Mouse (Mus musculus): ENCODE measurements at regions not wholly inside any gene's neighbourhood (a gene's known extent, or its start where the extent isn't known, plus 50 kb on each side); places are given as distances from the start of the nearest gene placed in this dataset.

DNA sequence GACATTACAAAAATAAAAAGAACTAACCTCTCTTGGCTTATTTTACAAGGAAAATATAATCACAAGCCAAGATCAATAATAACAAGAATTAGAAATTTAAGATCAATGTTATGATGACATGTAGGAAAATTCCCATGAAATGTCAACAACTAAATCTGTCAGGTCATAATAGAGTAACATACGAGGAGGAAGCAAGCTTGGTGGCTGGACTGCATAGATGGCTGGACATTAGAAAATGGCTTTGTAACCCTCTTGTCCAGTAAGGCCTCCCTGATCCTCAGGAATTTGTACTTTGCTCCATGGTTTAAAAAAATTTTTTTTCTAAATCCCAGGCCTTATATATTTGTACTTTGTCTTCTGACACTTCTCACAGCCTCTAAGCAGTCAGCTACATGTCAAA, 132.7 kb upstream of the Aoah start:
- H3K4me2 ChIP-seq (replicated peaks): no peak overlapping the region
- DNase-seq (ENCODE audit: low spot score): no peak
- no peaks in the 10 kb centered on the region for H3K4me1 ChIP-seq (replicated peaks; ENCODE audit: control insufficient read depth, insufficient read depth, low read length)
- no peak for ATAC-seq (ENCODE audit: low FRiP score)
- no peak overlapping the region for H3K9ac ChIP-seq
- H3K36me3 ChIP-seq (replicated peaks; ENCODE audit: control insufficient read depth, insufficient read depth): no peaks in the 10 kb centered on the region
- H3K4me3 ChIP-seq (replicated peaks; ENCODE audit: low read length): no peak overlapping the region
- no peaks in the 10 kb centered on the region for H3K27me3 ChIP-seq (ENCODE audit: control insufficient read depth, insufficient read depth, low read length)
- H3K9me3 ChIP-seq (ENCODE audit: control insufficient read depth, low read length): no peaks in the 10 kb centered on the region
- H3K27ac ChIP-seq: no peak overlapping the region
- WGBS: 87% methylated on average over 1 of the region's 1 CpGs

DNA sequence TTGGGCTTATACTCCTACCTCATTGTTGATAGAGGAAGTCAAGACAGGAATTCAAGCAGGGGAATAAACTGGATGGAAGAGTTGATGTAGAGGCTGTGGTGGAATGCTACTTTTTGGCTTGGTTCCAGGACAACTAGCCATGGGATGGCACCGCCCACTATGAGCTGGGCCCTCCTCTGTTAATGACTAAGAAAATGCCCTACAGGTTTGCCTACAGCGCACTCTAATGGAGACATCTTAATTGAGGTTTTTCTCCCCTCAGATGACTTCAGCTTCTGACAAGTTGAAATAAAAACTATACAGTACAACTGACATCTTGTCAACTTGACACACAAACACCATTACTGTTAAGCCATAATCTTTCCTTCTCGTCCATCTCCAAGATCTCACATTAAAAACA, 115.2 kb upstream of the Aoah start:
- ATAC-seq (ENCODE audit: low FRiP score): no peak
- Histone ChIP-seq H3K36me3 (replicated peaks; ENCODE audit: control insufficient read depth, insufficient read depth) (no peaks in the 10 kb centered on the region), H3K27me3 (ENCODE audit: control insufficient read depth, insufficient read depth, low read length) (no peaks in the 10 kb centered on the region), H3K9me3 (ENCODE audit: control insufficient read depth, low read length) (no peaks in the 10 kb centered on the region), H3K4me1 (replicated peaks; ENCODE audit: control insufficient read depth, insufficient read depth, low read length) (no peaks in the 10 kb centered on the region), H3K4me3 (replicated peaks; ENCODE audit: low read length) (no peak overlapping the region), H3K27ac (no peak overlapping the region), H3K4me2 (replicated peaks) (no peak overlapping the region), H3K9ac (no peak overlapping the region)
- no peak for DNase-seq (ENCODE audit: low spot score)
- 84% methylated on average over 3 of the region's 3 CpGs for WGBS

DNA sequence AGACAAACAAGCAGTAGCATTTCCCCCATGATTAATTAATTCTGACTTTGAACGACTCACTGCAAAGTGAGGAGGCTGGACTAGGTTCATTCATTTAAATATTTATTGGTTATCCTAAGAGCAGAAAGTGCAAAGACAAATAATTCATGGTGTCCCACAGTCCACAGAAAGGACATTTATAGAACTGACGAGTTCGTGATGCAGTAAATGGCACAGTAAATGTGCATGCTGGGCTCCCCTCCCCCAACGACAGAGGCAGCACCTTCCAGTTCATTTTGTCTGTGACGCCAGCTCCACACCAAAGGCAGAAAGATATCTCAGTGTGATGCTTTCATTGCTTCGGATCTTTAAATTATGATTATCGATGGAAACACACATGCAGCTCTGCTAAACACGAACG, 107.0 kb upstream of the Aoah start:
- H3K9me3 ChIP-seq (ENCODE audit: control insufficient read depth, low read length): no peaks in the 10 kb centered on the region
- peak overlapping the region; percentile 43; the same call in 1 of the 2 replicates for H3K27ac ChIP-seq
- no peak overlapping the region for H3K4me3 ChIP-seq (replicated peaks; ENCODE audit: low read length)
- H3K27me3 ChIP-seq (ENCODE audit: control insufficient read depth, insufficient read depth, low read length): no peaks in the 10 kb centered on the region
- DNase-seq (ENCODE audit: low spot score) (peak; percentile 22), ATAC-seq (ENCODE audit: low FRiP score) (no peak)
- peak overlapping the region; percentile 25 for H3K4me2 ChIP-seq (replicated peaks)
- H3K36me3 ChIP-seq (replicated peaks; ENCODE audit: control insufficient read depth, insufficient read depth): no peaks in the 10 kb centered on the region
- 69% methylated on average over 9 of the region's 9 CpGs for WGBS
- no peak overlapping the region for H3K9ac ChIP-seq
- no peaks in the 10 kb centered on the region for H3K4me1 ChIP-seq (replicated peaks; ENCODE audit: control insufficient read depth, insufficient read depth, low read length)

DNA sequence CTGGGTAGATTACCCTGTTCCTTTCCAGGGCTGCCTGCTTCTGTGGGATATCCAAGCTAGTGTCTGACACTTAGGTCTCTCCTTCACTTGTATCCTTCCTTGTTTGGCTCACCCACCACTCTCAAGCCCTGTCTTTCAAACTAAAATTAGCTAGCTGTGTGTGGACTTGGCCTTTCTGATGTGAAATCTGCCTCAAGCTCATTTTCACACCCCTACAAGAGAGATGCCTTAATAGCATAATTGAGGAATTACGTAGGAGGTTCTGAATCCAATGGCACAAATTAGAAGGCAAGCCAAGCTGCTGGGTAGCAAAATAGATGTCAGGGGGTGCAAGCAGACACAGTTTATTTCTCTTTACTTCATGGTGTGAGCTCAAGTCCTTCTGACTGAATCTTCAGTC, 106.5 kb upstream of the Aoah start:
- WGBS: 95% methylated on average over 1 of the region's 1 CpGs
- Histone ChIP-seq H3K27ac (peak overlapping the region; percentile 43; the same call in 1 of the 2 replicates), H3K9ac (no peak overlapping the region), H3K4me1 (replicated peaks; ENCODE audit: control insufficient read depth, insufficient read depth, low read length) (no peaks in the 10 kb centered on the region), H3K4me2 (replicated peaks) (no peak overlapping the region), H3K36me3 (replicated peaks; ENCODE audit: control insufficient read depth, insufficient read depth) (no peaks in the 10 kb centered on the region), H3K9me3 (ENCODE audit: control insufficient read depth, low read length) (no peaks in the 10 kb centered on the region), H3K27me3 (ENCODE audit: control insufficient read depth, insufficient read depth, low read length) (no peaks in the 10 kb centered on the region), H3K4me3 (replicated peaks; ENCODE audit: low read length) (no peak overlapping the region)
- DNase-seq (ENCODE audit: low spot score): peak; percentile 10
- ATAC-seq (ENCODE audit: low FRiP score): no peak

- 83% methylated on average over 6 of the region's 6 CpGs for WGBS
- Histone ChIP-seq H3K4me3 (replicated peaks; ENCODE audit: low read length) (no peak overlapping the region), H3K9me3 (ENCODE audit: control insufficient read depth, low read length) (no peaks in the 10 kb centered on the region), H3K36me3 (replicated peaks; ENCODE audit: control insufficient read depth, insufficient read depth) (no peaks in the 10 kb centered on the region), H3K9ac (no peak overlapping the region), H3K4me1 (replicated peaks; ENCODE audit: control insufficient read depth, insufficient read depth, low read length) (no peaks in the 10 kb centered on the region), H3K27ac (no peak overlapping the region), H3K27me3 (ENCODE audit: control insufficient read depth, insufficient read depth, low read length) (no peaks in the 10 kb centered on the region), H3K4me2 (replicated peaks) (no peak overlapping the region)
- ATAC-seq (ENCODE audit: low FRiP score): no peak
- no peak for DNase-seq (ENCODE audit: low spot score)
These were observed 82.4 kb upstream of the Aoah start for GRCm38 (mm10) chr13:20711486-20711885.

DNA sequence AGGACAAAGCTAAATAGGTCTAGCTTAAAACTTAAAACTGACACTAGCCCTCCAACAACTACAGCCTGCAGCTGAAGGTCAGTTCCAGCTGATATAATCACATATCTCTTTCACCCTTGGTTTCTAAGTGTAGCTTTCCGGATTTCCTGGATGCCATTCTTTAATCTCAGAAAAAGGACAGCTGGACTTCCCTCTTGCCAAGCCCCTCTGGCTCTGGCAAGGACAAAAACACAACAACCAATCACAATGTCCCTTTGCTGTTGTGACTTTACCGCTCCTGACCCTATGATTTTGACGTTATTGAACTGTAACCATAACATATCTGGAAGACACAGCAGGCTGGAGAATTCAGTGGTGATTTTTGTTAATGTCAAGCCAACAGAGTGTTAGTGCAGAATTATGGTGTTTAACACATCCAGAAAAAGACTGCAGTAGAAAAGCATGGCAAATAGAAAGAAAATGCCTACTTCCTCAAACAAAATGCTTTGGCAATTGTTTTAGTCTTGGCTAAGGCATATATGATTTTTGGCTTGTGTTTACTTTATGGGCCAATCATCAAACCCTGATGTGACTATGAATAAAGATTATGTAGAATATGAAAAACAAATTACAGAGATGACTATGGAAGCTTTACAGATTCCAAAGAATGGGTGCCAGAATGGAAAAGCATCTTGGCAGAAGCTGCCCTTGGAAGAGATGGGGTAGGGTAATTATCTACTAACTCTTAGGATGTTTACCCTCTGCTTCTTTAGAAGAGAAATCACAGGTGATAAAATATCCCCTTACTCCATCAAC, 70.4 kb upstream of the Aoah start:
- ATAC-seq (ENCODE audit: low FRiP score): no peak
- no peak overlapping the region for H3K4me2 ChIP-seq (replicated peaks)
- H3K27me3 ChIP-seq (ENCODE audit: control insufficient read depth, insufficient read depth, low read length): no peaks in the 10 kb centered on the region
- H3K4me3 ChIP-seq (replicated peaks; ENCODE audit: low read length): no peak overlapping the region
- H3K9ac ChIP-seq: no peak overlapping the region
- H3K36me3 ChIP-seq (replicated peaks; ENCODE audit: control insufficient read depth, insufficient read depth): no peaks in the 10 kb centered on the region
- no peak for DNase-seq (ENCODE audit: low spot score)
- no peak overlapping the region for H3K27ac ChIP-seq
- 84% methylated on average over 3 of the region's 3 CpGs for WGBS
- H3K9me3 ChIP-seq (ENCODE audit: control insufficient read depth, low read length): no peaks in the 10 kb centered on the region
- H3K4me1 ChIP-seq (replicated peaks; ENCODE audit: control insufficient read depth, insufficient read depth, low read length): no peaks in the 10 kb centered on the region

GRCm38 (mm10) chr13:20724419-20724818, 69.5 kb upstream of the Aoah start:
- 88% methylated on average over 2 of the region's 2 CpGs for WGBS
- ATAC-seq (ENCODE audit: low FRiP score) (no peak), DNase-seq (ENCODE audit: low spot score) (no peak)
- H3K27me3 ChIP-seq (ENCODE audit: control insufficient read depth, insufficient read depth, low read length): no peaks in the 10 kb centered on the region
- no peak overlapping the region for H3K27ac ChIP-seq
- no peaks in the 10 kb centered on the region for H3K4me1 ChIP-seq (replicated peaks; ENCODE audit: control insufficient read depth, insufficient read depth, low read length)
- no peak overlapping the region for H3K4me3 ChIP-seq (replicated peaks; ENCODE audit: low read length)
- no peak overlapping the region for H3K9ac ChIP-seq
- no peaks in the 10 kb centered on the region for H3K9me3 ChIP-seq (ENCODE audit: control insufficient read depth, low read length)
- no peak overlapping the region for H3K4me2 ChIP-seq (replicated peaks)
- H3K36me3 ChIP-seq (replicated peaks; ENCODE audit: control insufficient read depth, insufficient read depth): no peaks in the 10 kb centered on the region

DNA sequence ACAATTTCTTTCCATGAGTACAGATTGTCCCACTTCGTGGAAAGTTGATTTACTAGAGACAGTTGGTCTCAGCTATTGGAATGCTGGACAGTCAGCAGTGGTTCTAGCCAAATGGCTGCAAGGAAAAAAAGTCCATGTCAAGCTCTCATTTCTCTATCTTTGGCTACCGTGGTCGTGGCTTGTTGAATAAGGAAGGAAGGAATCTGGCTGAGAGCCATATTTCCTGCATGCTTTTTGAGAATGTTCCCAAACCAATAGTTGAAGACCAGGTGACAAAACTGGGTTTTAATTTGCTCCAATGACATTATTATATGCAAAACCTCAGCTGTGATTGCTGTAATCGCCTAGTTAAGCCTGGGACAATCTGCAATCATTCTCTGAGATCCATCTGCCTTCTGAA, 68.4 kb upstream of the Aoah start:
- no peak for ATAC-seq (ENCODE audit: low FRiP score)
- Histone ChIP-seq H3K27ac (no peak overlapping the region), H3K36me3 (replicated peaks; ENCODE audit: control insufficient read depth, insufficient read depth) (no peaks in the 10 kb centered on the region), H3K9me3 (ENCODE audit: control insufficient read depth, low read length) (no peaks in the 10 kb centered on the region), H3K4me2 (replicated peaks) (no peak overlapping the region), H3K4me3 (replicated peaks; ENCODE audit: low read length) (no peak overlapping the region), H3K9ac (no peak overlapping the region), H3K27me3 (ENCODE audit: control insufficient read depth, insufficient read depth, low read length) (no peaks in the 10 kb centered on the region), H3K4me1 (replicated peaks; ENCODE audit: control insufficient read depth, insufficient read depth, low read length) (no peaks in the 10 kb centered on the region)
- WGBS: 68% methylated on average over 4 of the region's 4 CpGs
- DNase-seq (ENCODE audit: low spot score): no peak

- no peak for ATAC-seq (ENCODE audit: low FRiP score)
- Histone ChIP-seq H3K27ac (no peak overlapping the region), H3K4me1 (replicated peaks; ENCODE audit: control insufficient read depth, insufficient read depth, low read length) (no peaks in the 10 kb centered on the region), H3K27me3 (ENCODE audit: control insufficient read depth, insufficient read depth, low read length) (no peaks in the 10 kb centered on the region), H3K9ac (no peak overlapping the region), H3K4me2 (replicated peaks) (no peak overlapping the region), H3K9me3 (ENCODE audit: control insufficient read depth, low read length) (no peaks in the 10 kb centered on the region), H3K36me3 (replicated peaks; ENCODE audit: control insufficient read depth, insufficient read depth) (no peaks in the 10 kb centered on the region), H3K4me3 (replicated peaks; ENCODE audit: low read length) (no peak overlapping the region)
- 96% methylated on average over 3 of the region's 3 CpGs for WGBS
- DNase-seq (ENCODE audit: low spot score): no peak
These were observed 65.8 kb upstream of the Aoah start for GRCm38 (mm10) chr13:20728064-20728463.

GRCm38 (mm10) chr13:20733046-20733445, 60.9 kb upstream of the Aoah start:
- H3K4me3 ChIP-seq (replicated peaks; ENCODE audit: low read length): no peak overlapping the region
- no peaks in the 10 kb centered on the region for H3K4me1 ChIP-seq (replicated peaks; ENCODE audit: control insufficient read depth, insufficient read depth, low read length)
- H3K36me3 ChIP-seq (replicated peaks; ENCODE audit: control insufficient read depth, insufficient read depth): no peaks in the 10 kb centered on the region
- WGBS: 65% methylated on average over 2 of the region's 2 CpGs
- ATAC-seq (ENCODE audit: low FRiP score) (no peak), DNase-seq (ENCODE audit: low spot score) (no peak)
- H3K9ac ChIP-seq: no peak overlapping the region
- H3K4me2 ChIP-seq (replicated peaks): no peak overlapping the region
- no peak overlapping the region for H3K27ac ChIP-seq
- peaks cover 1% of the 10 kb centered on the region; the same call in 1 of the 2 replicates for H3K9me3 ChIP-seq (ENCODE audit: control insufficient read depth, low read length)
- H3K27me3 ChIP-seq (ENCODE audit: control insufficient read depth, insufficient read depth, low read length): no peaks in the 10 kb centered on the region

Data from hindbrain, embryonic 14.5 days (tissue).